Mouse (Mus musculus) thymus, postnatal 36 days (tissue): ENCODE data around the gene Cep295nl.
"Not testable (repeated sequence)": the region's sequence is repeated elsewhere in the genome, so short reads cannot be mapped to it uniquely, and the experiment has no call there.

Source experiments
- DNase-seq, 2 experiments: peaks; one replicate each; pipeline ENCODE4 v3.0.0; 2022; ENCODE audit warnings: mixed read lengths in 2 of 2

Gene Cep295nl

DNA sequence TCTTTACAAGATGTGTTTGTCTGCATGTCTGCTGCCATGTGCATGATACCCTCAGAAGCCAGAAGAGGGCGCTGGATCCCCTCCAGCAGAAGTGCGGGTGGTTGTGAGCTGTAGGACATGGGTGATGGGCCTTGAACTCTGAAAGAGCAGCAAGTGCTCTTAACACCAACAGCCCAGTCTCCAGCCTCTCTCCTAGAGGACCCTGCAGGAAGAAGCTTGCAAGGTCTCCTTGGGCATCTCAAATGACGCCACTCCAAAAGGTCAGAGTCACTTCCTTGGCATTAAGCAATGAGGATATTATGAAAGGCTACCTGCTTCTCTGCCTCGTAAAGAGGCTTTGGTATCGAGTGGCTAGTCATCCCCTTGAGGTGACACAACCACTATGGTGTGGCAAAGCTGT lies 23.6 kb downstream of the Cep295nl start:
- DNase-seq, result peak; percentile 73 to 77

GRCm38 (mm10) chr11:118317129-118317528 lies 25.2 kb downstream of the Cep295nl start:
- DNase-seq, result peak; percentile 27 to 36

DNA sequence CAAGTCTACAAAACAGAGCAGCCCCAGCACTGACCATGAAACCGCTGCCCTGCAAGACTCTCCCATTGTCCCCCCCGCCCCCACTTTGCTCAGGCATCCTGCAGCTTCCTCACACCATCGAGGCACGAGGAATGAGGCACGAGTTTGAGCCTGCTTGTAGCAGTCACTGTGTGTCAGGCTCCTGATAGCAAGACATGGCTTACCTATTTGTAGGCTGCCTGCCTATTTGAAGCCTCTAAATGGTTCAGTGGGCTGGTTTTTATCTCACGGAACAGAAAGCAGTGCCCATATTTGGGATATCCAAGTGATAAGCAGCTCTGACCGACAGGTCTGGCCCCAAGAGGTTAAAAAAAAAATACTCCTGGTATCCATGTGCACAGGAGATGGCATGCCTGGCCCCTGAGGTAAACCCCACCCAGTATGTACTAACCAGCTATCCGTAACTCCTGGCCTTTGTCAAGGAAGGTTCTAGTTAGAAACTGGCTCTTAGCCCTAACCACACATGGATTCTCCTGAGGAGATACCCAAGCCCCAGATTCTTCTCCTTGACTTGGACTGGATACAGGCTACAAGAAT lies 26.0 kb downstream of the Cep295nl start:
- no peak for DNase-seq

GRCm38 (mm10) chr11:118312132-118312723 lies 30.1 kb downstream of the Cep295nl start:
- DNase-seq, result no peak

DNA sequence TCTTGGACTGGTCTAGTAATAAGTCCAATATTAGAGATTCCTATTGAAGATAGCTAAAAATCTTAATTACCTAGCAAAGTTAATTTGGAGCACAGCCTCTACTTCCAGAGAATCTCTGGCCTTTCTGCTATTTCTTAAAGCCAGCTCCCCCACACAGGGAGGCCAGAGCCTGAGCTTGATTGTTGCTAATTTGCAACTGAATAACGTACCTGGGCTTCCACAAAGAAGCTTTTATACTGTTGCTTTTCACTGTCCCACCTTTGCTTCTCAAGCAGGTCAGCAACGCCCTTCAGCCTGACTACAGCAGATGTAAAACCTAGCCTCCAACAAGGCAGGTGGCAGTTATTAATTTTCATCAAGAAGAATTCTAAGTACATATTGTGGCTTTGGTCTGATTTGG lies 34.3 kb downstream of the Cep295nl start:
- not testable (repeated sequence) for DNase-seq

DNA sequence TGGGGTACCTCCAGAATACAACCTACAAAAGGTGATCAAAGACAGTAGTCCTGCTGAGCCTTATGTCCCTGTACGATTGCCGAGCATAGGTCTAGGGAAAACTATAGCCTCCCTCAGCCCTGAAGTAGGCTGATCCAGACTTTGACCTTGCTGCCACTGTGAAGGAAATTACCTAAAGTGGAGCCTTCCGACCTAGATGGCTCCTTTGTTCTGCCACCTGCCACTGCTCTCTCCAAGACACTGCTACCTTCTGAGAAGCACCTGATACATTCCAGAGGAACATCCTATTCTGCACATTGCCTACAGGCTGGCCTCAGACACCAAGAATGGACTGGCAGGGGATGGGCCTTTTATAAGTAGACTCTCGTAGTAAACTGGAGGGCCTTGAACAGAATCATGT lies 38.3 kb downstream of the Cep295nl start:
- DNase-seq, result not testable (repeated sequence)

- DNase-seq, result no peak
These were observed 43.5 kb downstream of the Cep295nl start for GRCm38 (mm10) chr11:118298810-118299209.

- peak; percentile 18 to 36 for DNase-seq
These were observed 44.3 kb downstream of the Cep295nl start for GRCm38 (mm10) chr11:118297967-118298366.

DNA sequence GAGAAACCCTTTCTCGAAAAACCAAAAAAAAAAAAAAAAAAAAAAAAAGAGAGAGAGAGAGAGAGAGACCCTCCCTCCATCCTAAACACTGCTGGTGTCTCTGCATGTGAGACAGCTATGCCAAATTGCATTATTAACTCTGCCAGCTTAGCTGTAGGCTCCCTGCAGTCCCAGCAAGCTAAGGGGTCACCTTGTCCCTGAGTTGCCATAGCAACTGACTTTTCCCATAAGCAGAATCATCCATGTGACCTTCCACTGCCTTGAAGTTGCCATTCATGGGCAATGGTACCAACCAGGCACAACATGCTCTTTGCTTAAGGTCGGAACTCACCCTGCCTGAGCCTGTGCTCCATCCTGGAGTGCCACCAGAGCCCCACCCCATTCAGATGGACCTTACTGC lies 47.3 kb downstream of the Cep295nl start:
- DNase-seq, result no peak

- no peak for DNase-seq
These were observed 49.6 kb downstream of the Cep295nl start for GRCm38 (mm10) chr11:118292671-118293070.

DNA sequence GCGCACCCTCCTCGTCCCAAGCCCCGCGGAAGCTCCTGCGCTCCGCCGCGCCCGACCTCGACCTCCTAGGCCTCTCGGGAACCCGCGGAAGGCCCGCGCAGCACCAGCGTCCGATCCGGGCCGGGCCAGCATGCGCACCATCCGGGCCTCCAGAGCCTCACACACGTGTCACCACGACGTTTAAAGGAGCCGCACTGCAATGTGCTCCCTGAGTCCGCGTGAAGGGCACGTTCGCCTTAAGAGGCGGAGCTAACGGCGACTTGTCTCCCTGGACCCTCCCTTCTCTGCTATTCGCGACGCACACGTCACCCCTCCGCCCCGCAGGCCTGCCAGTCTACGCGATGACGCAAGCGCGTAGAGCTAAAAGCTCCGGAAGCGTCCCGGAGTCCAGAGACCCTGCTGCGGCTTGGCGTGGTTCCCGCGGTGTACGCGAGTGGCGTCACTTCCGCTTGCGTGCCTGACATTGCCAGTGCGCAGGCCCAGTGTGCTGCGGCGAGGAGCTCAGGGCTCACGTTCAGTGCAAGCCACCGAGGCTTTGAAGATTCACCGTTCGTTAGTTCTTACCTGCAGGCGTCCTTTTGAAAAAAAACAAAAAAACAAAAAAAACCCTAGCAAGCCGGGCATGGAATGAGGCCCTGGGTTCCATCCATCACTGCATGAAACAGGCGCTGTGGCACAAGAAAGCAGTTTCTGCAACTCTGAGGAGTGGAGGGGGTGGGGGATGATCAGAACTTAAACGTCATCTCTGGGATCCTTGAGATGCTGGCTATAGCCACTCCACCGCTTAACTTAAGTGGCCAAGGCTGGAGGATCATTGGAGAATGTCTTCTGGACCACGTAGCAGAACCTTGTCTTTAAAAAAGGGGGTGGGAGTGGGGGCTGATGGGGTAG lies 52.1 kb downstream of the Cep295nl start, which contains the start of gene Usp36:
TSS of gene Usp36 (minus strand) at position 246 of the 891 bp plus-strand sequence.
- peak; percentile 98 to 100 for DNase-seq

GRCm38 (mm10) chr11:118289562-118289961 lies 52.7 kb downstream of the Cep295nl start:
- DNase-seq, result no peak

GRCm38 (mm10) chr11:118289037-118289511 lies 53.2 kb downstream of the Cep295nl start:
- DNase-seq, result no peak

- DNase-seq, result no peak
These were observed 54.7 kb downstream of the Cep295nl start for GRCm38 (mm10) chr11:118287573-118287972.

DNA sequence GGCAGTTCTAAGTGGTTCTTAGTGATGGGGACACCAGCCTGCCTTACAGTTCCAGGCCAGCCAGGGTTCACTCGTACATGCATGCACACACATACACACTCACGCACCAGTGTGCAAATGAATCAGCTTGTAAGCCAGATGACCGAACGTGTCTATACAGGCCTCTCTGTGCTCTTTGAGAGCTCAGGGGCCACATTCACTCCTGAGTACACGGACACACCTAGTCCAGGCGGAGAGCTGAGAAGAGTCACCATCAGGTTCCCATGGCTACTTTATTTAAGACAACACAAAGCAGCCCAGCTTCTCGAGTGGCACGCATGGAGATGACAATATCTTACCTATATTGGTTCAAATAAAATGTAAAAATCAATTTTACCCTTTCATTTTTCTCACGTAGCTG lies 55.9 kb downstream of the Cep295nl start:
- DNase-seq, result no peak

- no peak for DNase-seq
These were observed 56.5 kb downstream of the Cep295nl start for GRCm38 (mm10) chr11:118285791-118286190.
